Mouse (Mus musculus): ENCODE results near the gene D330045A20Rik.
"Not testable (repeated sequence)": the region's sequence is repeated elsewhere in the genome, so short reads cannot be mapped to it uniquely, and the experiment has no call there.

D330045A20Rik gene

DNA sequence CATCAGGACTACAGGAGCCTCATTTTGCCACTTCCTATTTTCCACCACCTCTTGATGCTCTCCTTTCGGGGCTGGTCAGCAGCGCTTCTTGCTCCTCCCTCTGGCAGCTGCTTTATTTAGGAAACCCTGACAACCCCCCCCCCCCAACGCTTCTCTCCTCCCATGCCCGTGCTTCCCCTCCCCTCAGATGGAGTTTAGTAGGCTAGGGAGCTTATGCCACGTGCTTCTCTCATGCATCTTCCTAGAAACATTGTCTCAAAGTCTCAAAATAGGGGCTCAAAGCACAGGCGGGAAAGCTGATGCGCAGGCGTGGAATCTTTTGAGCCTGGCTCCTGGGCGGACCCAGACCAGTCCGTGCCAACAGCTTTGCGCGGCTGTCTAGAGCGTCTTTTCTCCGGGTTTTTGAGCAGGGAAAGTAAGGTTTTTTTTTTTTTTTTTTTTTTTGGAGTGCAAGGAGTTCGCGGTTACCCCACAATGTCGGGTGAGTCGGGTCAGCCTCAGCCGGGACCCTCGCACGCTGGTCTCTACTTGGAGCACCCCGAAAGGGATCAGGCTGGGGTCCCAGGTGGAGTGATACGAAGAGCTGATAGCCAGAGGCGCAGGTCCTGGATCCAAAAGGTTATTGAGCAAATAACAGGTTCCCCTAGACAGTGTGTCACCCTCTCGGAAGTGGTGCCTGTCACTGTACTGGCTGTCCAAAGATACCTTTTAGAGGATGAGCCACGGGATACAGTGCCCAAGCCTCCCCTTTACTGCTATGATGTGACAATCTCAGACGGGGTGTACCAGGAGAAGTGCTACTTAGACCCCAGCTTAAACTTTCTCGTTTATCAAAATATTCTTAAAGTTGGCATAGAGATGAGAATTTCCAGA, at the start of gene D330045A20Rik:
D330045A20Rik (plus strand) TSS at position 346 of the 873 bp plus-strand sequence.
- DNase-seq (ENCODE audit: low read depth, low spot score), result no peak

DNA sequence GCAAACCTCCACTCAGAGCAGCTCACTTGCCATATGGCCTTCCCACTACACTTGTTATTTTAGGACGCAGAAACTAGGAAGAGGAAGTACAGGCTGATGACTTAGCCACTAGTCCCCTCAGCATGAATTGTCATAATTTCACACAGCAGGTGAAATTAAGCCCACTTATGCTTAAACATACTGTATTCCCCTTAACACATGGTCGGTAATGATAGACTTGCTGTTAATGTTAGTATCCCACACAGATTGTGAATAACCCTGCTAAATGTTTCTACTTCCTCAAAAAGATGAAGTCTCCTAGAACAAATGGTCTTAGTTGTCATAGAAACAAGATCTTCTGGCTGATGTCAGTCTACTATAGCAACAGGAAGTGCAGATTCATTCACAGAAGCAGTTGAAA, 47.6 kb upstream of the D330045A20Rik start:
- no peak for DNase-seq (ENCODE audit: low read depth, low spot score)

DNA sequence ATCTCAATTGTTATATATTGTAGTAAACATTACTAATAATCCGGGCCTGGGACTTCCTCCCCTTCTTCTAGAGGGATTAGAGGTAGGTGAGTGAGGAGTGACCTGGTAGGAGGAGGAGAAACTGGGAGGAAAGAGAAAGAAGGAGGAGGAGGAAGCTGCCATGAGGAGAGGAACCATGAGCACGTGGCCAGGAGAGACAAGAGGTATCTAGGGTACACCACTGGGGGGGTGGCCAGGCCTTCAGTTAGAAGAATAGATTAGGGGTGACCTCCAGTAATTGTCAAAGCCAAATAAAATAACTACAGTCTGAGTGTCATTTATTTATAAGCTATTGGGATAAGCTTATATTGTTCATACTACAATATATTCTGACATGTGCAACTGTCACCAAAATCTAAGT, 45.0 kb upstream of the D330045A20Rik start:
- DNase-seq (ENCODE audit: low read depth, low spot score), result no peak

DNA sequence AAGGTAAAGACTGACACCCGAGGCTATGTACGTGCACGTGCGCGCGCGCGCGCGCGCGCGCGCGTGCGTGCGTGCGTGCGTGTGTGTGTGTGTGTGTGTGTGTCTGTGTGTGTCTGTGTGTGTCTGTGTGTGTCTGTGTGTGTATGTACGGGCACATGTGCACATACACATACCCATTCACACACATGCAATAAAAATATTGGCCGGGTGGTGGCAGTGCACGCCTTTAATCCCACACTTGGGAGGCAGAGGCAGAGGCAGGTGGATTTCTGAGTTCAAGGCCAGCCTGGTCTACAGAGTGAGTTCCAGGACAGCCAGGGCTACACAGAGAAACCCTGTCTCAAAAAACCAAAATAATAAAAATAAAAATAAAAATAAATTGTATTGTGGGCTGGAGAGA, 39.1 kb upstream of the D330045A20Rik start:
- DNase-seq (ENCODE audit: low read depth, low spot score), result not testable (repeated sequence)

DNA sequence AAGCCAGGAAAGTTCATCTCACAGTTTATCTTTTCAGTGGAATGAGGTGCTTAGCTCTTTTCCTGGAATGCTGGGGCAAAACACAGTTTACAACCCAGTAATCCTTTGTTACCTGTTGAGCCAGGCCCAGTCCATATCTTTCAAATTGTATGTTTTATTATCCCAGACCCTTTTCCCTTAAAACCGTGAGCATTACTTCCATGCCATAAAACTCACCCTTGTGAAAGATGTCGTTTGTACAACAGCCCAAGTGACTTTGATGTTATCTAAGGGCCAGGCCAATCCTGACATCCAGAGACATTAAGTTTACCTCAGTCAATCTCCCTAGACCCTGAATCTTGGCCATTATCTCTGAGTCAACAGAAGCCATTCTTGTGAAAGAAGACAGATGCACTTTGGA, 23.4 kb upstream of the D330045A20Rik start:
- no peak for DNase-seq (ENCODE audit: low read depth, low spot score)

DNA sequence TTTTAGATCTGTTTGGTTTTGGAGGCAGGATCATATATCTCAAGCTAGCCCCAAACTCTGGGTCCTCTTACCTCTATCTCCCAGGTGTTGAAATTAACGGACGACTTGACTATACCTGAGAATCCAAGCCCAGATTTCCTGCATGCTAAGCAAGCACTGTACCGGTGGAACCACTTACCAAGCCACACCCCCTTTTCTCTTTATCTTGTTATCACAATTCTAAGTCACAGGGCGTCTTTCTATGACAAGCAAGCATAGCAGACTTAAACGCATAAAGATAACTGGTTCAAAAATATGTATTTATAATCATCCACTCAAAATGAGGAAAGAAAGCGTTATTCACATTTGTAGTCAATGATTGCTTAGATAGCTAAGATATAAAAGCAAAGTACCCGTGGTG, 1.9 kb downstream of the D330045A20Rik start:
- DNase-seq (ENCODE audit: low read depth, low spot score), result no peak

DNA sequence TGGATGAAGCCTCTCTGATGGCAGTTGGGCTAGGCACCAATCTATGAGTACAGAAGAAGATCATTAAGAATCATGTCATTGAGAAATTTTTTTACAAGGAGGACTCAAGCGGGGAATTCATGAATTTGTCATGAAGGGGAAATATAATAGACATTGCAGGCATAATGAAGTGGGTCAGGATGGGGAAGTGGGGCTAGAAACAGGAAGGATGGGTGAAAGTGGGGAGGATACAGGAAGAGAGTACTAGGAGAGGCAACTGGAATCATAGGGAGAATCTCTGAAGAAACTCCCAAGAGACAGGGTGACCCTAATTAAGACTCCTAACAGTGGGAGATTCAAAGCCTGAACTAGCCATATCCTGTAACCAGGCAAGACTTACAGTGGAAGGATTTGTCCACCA, 4.8 kb downstream of the D330045A20Rik start:
- DNase-seq (ENCODE audit: low read depth, low spot score), result no peak

DNA sequence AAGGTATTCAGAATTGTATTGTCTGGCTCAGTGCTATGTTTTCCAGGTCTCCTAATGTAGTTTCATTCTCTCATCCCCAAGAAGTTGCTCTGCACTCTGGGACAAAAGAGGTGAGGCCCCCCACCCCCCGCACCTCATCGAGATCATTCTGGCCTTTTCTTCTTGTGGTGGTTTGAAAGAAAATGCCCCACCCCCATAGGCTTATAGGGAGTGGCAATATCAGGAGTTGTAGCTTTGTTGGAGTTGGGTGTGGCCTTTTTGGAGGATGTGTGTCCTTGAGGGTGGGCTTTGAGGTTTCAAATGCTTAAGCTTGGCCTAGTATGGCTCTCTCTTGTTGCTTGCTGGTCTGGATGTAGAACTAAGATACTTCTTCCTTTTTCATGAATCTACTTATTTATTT, 36.0 kb downstream of the D330045A20Rik start:
- DNase-seq (ENCODE audit: low read depth, low spot score), result no peak

DNA sequence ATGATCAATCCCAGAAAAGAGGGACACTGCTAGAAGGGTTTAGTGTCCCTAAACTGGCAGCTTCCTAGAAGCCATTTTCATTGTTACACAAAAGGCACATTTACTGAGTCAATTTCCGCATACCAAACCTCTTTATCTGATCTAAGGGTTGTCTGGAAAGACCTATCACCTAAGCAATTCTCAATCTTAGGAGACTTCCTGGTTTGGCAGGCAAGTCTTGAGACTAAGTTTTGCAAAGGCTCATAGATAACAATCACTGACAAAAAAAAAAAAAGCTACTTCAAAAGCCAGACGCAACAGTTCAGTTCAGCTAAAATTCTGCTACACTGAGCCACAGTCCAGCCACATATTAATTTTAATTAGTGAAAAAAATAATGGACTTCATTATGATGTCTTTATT, 39.1 kb downstream of the D330045A20Rik start:
- no peak for DNase-seq (ENCODE audit: low read depth, low spot score)

DNA sequence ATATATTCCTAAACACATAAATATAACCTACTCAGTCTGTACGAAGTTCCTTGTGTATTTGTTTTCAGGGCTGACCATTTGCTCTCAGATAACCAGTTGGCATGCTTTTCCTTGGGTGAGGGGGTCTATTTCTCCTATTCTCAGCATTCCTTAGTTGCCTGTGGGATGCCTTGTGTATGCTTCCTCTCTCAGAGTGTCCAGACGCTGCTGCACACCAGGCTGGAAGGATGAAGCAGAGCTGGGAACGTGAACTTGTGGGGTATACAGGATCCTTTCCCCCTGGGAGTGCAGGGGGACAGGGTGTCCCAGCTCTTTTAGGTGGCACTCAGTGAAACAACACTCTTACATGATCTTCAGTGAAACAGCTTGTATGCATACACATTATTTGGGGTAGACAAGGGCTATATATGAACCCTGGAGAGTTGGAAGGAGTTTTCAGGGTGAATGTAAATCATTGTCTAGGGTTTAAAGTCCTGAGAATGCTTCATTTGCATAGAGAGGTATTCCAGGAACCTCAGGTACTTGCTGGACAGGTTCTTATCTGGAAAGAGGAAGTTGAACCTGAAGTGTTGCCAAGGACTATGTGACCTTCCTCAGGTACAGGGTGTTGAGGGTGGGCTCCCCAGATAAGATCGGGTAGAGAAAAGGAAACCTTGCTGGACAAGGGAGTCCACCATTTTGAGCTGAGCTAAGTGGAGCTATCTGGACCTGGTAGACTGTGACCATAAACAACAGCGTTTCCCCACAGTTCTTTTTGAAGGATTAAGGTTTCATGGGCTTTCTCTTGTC, 44.3 kb downstream of the D330045A20Rik start:
- no peak for DNase-seq (ENCODE audit: low read depth, low spot score)

DNA sequence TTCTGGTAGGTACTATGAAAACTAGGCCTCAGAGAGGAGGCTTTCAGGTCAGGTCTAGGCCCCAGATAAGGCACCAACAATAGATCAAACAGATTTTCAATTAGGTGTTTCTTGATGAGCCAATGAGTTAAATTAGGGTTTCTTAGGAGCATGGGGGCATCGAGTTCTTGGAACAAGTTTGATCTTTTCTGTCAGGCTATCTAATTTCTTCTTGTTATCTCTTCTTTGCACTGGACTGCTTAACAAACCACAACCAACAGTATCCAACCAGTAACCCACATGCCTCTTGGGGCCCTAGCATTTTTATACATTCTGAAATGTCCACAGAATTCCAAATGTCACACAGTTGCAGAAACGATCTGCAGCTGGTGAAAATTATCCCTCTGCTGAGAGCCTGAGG, 45.6 kb downstream of the D330045A20Rik start:
- no peak for DNase-seq (ENCODE audit: low read depth, low spot score)

DNA sequence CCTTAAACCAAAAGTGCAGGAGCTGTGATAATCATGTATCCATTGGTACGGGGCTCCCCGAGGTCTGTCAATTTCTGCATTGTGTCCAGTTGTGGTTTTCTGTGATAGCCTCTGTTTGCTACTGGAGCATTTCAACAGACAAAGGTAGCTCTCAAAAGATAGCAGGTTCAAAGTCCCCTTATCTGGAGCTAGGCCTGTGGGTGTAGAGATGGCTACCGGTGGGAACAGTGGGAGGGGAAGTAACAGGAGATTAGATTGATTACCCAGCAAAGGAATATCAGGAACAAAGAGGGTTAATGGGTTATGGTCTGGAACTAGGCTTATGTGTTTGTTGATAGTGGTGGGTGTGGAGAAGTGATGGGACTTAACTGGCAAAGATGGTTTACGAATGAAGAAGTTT, 46.8 kb downstream of the D330045A20Rik start:
- no peak for DNase-seq (ENCODE audit: low read depth, low spot score)

DNA sequence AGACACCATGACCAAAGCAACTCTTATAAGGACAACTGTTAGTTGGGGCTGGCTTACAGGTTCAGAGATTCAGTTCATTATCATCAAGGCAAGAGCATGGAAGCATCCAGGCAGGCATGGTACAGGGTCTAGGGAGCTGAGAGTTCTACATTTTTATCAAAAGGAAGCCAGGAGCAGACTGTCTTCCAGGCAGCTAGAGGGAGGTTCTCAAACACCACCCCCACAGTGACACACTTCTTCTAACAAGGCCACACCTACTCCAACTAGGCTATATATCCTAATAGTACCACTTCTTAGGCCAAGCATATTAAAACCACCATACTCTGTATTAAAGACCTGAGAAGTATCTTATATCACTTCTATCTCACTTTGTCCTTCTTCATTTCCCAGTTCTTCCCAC, 49.5 kb downstream of the D330045A20Rik start:
- no peak for DNase-seq (ENCODE audit: low read depth, low spot score)

DNA sequence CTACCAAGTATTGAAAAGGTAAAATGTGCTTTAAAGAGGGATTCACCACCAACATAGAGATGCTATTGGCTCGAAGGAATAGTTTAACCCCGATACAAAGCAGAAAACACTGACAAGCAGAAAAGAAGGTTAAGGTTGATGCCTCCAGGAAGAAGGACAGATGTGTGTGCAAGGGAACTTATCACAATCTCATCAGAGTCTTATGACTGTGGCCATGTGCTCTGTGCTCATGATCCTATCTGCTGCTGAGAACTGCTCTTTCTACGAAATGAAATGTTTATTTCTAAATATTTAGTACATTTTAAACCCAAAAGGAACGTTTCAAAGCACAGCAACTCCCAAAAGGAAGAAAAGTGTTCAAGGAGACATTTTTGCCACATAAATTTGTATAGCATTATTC, 52.1 kb downstream of the D330045A20Rik start:
- no peak for DNase-seq (ENCODE audit: low read depth, low spot score)

DNA sequence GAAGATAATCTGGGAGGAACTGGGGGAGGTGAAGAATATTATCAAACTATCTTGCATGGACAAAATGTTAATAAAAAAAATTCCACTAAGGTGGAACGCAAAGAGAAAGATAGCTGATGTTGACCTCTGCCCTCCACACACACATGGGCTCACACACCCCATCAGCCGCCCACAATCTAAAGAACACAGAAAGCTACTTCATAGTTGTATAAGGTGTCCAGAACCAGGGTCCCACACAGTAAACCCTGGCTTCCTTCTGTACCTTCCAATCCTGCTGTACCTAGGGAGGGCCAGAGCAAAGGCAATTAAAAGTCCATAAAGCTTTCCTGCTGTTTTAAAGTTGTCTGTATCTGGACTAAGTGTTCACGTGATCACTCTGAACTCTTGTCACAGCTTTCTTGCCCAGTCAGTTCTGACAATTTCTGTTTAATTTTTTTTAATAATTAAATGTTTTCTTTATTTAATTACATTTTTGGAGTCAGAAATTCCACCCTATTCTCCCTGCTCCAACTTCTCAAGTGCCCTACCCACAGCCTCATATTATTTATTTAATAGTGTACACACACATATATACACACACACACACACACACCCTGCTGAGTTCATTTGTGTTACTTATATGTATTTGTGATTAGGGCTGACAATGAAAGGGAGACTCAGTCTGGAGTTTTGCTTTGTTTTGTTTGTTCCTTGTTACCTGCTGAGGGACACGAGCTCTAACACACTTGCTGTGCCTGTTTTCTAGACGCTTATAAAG, 57.7 kb downstream of the D330045A20Rik start:
- no peak for DNase-seq (ENCODE audit: low read depth, low spot score)

DNA sequence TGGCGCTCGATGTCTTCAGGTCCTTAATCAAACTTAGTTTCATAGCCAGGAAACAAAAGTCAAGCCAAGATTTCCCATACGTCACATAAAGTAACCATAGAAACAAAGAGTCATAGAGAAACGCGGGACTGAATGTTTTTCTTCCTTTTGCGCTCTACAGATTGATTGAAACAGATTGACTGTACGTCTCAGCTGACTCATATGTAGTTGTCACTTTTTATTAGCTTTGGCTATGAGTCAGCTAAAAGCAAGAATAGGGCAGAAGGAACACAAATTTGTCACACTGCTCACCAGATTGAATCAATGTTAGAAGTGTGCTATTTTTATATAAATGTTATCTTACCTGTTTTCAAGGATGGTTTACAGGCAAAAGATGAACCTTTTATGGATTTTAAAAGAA, 63.6 kb downstream of the D330045A20Rik start:
- peak; percentile 1 for DNase-seq (ENCODE audit: low read depth, low spot score)

DNA sequence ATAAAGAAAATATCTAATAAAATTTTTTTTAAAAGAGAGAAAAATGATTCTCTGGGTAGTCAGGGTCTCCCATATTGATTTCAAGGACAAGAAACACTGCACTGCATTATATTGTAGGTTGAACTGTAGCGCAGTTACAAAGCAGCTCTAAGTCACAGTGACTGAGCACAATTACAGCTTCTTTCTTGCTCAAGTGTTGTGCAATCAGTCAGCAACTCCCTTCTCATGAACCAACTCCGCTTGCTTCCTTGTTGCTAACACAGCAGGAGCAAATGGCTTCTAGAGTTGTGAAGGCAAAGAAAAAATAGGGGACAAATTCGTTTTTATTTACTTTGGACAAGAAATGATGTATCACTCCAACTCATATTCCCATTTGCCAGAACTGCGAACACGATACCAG, 70.3 kb downstream of the D330045A20Rik start:
- no peak for DNase-seq (ENCODE audit: low read depth, low spot score)

DNA sequence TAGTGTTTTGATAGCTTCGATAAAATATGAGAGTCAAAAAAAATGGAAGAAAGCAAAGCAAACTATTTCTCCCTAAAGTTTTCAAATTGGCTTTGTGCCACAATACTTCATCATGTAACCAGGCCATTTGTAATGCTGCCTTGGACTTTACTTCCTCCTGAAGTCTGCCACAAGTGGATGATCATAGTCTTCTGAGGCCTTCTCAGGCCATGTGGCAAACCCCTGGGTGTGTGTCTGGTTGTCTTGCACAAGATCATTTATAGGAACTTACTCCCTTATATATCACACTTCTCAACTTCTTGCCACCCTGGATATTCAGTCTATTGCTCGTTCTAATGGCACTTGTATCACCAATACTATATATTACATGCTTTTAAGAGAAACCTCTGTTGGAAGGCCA, 71.9 kb downstream of the D330045A20Rik start:
- DNase-seq (ENCODE audit: low read depth, low spot score), result no peak

DNA sequence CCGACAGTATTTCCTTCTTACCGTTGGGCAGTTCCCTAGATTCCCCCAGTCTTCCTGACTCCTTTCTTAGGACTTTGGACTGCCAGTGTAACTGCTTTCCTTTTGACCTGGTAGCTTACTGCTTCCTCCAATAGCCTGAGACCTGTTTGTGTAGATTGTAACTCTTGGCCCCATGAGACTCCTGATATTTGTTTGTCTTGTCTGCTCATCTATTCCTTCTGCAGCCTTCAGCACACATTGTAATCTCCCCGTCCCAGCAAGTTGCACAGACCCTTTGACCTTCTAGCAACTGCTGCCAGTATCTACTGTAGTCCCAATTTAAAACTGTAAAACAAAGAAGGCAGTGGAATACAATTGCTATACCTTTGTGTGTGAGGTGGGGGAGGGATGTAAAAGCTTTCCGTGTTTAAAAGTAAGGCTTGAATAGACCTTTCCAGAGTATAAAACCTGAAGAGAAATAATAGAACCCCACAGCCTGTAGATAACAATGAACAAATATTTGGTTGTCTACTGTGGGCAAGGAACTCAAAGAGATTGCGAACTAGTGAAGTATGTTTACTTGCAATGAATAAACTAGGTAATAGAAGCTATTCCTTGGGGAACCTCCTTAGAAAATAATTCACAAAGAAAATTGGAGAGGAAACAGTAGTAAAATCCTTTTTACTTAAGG, 82.2 kb downstream of the D330045A20Rik start:
- DNase-seq (ENCODE audit: low read depth, low spot score), result no peak

DNA sequence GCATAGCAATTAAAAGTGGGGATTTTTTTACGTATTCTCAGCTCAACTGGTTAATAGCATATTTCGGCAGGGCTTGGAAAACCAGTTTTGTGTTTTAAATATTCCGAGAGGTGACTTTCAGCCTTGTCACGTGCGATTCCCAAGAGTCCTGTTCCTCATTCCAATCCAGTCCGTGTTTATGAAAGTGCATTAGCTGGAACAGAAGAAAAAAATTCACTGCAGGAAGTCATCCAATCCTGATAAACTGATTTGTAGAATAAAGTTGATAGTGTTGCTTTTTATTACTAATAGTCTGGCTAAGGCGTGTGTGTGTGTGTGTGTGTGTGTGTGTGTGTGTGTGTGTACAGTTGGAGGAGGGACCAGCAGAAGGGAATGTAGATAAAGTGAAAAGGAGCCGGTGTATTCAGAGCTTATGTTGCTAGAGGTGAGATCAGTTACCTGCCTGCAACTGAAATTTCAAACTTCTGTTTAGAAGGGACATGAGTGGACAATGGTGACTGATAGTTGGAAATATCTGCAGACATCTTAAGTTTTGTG, 82.8 kb downstream of the D330045A20Rik start, which contains the start of gene Rnf128:
Rnf128 (plus strand) TSS at position 392 of the 537 bp plus-strand sequence.
- no peak for DNase-seq (ENCODE audit: low read depth, low spot score)

DNA sequence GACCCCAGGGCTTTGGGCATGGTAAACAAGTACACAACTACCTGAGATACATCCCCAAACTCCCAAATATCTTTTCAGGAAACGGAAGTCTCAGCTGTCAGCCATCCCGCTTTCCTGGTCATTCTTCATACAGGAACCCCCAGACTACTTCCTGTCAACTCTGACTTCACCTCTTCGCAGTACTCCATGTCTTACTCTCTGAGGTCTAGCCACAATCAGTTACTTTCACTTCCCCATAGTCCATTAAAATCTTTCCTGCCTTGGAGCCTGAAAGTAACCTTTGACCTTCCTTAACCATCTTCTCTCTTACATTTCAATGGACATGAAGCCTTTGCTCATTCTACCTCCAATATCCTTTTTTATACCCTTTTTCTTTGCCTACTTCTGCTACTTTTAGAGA, 89.9 kb downstream of the D330045A20Rik start:
- DNase-seq (ENCODE audit: low read depth, low spot score), result no peak
